Mouse (Mus musculus) adrenal gland (tissue): Measurements from ENCODE around the gene Pepd.

Experiments used
- microRNA-seq, 2 experiments: library from miRNA; unstranded; fragments of <30 nt; microRNA quantifications; one replicate each; pipeline ENCODE4; 2019

Pepd gene

Small RNA genes lying within 50 kb of the gene (microRNA-seq; reads per million reads assigned to microRNA genes)
- gene Gm25033, result 0 reads per million in 2 experiments
